Mouse (Mus musculus) thymus, adult 18-20 months (tissue): ENCODE data around the gene Pdia5.

Experiments used
- DNase-seq, 2 experiments: peaks; one replicate each; pipeline ENCODE4 v3.0.0; 2022; ENCODE audit warnings: mixed read lengths in 2 of 2

Gene Pdia5

DNA sequence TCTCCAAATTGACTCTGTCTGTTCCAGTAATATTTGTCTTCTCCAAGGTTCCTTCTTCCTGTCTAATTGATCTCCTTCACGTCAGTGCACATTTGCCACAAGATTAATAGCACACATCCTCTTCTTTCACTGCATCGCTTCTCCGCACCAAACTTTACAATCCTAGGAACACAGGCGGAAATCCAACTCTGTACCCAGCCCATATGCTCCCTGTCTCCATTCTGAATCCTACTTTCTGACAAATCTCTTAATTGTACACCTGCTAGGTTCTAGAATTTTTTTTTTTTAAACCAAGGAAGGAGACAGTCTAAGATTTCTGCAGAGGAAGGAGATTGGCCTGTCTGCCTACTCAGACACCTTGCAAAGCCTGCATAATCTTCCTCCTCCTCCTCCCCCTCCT lies 59.1 kb downstream of the Pdia5 start:
- no peak for DNase-seq

DNA sequence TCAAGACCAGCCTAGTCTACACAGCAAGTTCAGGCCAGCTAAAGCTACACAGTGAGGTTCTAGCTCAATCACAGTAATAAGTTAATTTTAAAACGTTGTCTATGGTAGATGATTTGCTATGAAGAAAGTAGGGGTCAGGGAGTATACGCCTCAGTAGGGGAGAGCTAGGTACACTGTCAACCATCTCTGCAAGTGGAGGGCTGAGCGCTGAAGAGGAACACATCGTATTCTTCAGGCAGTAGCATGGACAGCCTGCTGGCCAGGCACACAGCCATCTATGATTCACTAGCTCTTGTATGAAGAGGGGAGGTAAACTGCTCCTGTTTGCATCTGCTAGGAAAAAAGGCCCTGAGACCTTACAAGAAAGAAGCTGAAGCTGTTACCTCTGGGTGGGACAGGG lies 65.7 kb downstream of the Pdia5 start:
- no peak for DNase-seq

DNA sequence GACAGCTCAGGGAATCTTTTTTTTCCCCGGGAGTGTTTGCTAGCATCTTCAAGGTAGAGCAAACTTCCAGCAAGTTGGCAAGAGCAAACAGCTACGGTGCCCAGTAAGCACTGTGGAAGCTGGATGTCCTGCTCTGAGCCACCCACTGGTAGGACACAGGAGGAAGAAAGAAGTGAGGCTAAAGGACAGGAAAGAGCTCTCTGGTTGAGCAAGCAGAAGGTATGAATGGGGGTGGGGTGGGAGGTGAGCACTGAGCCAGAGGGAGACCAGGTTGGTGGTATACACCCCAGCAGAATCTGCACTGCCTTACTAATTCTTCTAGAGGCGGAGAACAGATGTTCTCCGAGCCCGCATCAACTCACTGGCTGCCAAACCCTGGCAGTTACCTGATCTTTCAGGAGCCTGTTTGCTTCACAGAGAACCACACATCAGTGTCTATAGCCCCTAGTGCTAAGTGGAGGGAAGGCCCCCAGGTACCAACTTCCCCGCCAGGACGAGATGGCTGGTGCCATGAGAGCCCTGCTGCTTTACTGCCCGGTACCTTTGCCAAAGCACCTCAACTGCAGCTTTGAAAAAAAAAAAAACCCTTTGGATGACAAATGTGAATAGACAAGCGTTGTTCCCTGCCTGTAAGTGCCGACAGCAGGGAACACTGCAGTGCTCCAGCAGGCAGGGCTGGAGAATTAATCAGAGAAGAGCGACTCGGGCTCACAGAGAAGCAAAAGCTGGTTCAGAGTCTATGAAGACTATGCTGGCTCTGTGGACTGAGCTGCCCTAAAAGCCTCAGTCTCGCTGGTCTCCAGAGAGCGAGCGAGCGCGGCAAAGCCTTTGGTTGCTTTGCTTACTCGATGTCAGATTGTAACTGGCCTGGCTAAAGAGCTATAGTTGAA lies 67.2 kb downstream of the Pdia5 start:
- DNase-seq = no peak

DNA sequence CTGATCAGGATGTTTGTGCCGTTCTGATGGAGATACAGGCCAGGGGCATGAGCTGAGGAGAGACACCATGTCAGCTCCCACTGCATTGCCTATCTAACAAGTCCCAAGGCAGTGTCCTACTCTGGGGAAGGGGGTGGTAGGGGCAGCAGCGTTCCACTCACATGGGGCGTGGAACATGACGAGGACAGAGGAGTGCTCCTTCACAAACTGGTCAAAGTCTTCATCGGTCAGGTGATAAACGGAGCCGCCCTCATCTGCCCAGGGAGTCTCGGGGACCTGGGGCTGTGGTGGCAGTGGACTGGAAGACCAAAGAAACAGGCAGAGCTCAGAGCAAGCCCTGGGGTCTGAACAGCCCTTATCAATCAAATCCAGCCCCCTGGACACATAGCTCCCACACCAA lies 68.0 kb downstream of the Pdia5 start:
- no peak for DNase-seq

DNA sequence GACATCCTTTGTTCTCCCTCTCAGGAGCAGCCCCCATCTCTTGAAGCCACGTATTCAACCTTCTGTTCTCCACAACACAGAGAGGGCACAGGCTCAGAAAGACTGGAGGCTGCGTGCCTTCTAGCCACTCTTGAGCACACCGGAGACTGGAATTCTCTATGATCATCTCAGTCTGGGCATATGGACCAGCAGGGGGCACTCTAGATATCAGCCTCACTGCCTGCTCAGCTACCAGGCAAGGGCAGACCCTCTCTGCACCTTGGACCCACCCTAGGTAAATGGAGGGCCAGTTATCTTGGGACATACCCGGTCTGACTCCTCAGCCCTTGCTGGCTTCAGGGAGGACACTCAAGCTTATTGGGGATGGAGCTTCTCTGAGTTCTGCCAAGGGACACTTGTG lies 68.5 kb downstream of the Pdia5 start:
- no peak for DNase-seq

DNA sequence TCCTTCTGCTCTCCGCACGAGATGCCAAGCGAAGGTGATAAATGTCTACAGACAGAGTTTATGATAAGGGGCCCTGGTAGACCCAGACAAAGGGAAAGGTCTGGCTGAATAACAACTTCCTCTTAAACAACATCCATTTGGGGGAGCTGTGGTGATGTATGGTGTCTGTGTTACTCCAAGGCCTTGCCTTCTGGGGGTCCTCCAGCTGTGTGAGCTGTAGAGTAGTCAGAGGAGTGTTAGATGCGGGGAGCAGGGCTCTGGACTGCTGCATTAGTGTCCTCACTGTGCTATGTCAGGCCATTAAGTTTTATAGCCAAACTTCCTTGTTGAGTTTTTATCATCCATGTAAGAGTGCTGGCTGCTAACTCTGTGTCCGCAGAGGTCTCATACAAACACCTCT lies 76.1 kb downstream of the Pdia5 start:
- DNase-seq = no peak

DNA sequence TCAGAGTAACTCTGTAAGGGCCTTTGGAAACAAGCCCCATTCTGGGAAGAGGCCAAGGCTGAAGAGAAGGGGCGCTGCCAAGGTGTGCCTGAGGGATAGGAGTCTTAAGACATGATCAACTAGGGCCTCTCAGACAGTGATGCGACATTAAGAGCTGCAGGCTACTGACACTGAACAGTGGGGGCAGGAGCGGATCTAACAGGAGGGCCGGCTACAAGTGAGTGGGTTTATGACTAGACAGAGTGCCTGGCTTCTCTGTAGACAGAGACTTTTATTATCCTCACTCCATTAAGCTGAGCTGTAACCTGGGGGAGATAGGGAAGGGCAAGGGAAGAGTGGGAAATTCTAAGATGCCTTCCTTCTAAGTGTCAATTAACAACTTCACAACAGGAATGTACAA lies 84.0 kb downstream of the Pdia5 start:
- no peak for DNase-seq

DNA sequence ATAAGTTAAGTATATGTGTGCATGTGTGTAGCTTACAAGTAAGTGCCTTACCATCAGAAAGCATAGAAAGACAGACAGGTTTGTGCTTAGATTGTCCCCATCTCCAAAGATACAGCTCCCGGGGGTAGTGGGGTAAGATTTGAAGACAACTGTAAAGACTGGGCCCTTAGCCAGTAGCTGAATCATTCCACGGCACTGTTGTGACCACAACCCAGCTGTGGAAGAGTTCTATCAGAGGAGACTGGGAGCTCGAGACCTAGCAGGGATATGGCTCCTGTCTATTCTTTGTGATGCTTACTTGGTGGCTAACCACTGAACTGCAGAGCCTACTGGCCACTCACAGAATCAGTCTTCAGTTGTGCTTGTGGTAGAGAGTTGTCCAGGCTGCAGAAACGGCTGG lies 84.5 kb downstream of the Pdia5 start:
- DNase-seq = no peak

DNA sequence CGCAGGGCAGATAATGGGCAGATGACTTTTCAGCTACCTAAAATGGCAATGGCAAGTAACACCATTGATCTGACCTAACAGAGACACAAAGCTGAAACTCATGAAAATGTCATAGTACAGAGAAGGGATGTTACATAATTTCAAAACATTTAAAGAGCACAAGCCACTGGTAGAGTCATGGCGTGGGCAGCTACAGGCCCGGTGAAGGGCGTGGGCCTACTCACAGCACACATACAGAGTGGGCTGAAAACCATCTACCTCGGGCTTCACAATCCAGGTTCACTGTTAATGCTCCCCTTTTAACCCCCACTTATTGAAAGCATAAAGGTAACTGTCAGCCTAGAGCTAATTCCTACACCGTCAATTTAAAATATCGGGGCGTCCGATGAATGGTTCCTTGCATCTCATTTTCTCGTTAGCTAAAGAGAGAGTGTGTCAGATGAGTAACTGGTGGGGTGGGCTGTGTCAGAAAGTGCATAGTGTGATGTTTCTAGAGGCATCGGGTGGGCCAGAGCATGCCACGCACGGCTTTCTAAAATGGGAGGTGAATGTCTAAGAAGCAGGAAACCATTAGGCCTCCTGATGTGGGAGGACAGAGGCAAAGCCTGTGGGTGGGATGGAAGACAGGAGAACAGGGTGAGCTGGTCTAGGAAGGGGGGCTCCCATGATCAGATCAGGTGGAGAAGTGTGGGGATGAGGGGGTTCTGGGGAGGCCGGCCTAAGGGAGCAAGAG lies 85.2 kb downstream of the Pdia5 start:
- DNase-seq = no peak

DNA sequence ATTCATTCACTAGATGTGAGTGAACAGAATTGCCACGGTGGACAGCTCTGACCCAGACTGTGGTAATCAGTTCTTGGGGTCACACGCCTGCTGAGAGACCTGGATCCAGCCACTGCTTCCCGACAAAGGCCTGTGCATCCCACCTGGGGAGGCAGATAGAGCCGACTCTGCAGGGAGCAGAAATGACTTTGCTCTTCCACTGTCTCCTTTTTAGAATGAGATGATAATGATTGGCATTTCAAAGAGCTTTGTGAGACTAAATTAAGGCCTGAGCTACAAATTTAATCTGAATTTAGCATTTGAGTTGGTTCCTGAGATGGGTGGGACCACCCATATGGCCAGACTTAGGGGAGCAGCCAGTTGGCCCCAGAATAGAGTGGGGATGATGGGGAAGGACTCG lies 85.8 kb downstream of the Pdia5 start:
- DNase-seq = no peak

DNA sequence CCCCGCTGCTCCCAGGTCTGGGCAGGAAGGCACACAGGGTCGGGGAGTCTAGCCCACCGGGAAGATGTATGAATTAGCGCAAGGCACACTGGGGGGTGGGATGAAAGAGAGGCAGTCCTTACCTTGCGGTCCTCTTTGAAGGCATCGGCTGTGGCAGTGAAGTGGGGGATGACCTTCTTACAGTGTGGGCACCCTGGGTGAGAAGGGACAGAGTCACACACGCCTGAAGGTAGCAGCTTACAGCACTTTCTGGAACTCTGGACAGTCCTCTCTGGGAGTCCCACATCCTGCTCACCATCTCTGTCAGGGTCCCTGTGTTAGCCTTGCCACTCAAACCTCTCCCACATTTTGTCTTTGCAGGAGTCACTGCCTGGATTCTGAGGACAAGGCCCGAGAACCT lies 86.8 kb downstream of the Pdia5 start:
- no peak for DNase-seq

DNA sequence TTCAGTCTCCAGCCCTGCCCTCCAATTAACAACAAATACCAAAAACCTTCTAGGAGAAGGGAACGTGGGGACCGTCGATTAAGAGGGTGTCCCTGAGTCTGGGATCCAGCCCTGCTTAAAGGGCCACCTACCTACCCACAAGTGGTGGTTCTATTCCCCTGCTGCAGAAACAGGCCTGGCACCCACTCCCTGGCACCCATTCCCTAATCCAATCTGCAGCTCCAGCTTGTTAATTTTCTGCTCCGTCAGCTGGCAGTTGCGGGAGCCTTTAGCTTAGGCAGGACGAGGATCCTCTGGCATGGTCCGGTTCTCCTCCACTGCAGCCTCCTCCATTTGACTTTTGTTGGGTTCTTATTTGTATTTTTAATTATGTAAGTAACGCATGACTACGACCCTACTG lies 87.3 kb downstream of the Pdia5 start:
- no peak for DNase-seq

DNA sequence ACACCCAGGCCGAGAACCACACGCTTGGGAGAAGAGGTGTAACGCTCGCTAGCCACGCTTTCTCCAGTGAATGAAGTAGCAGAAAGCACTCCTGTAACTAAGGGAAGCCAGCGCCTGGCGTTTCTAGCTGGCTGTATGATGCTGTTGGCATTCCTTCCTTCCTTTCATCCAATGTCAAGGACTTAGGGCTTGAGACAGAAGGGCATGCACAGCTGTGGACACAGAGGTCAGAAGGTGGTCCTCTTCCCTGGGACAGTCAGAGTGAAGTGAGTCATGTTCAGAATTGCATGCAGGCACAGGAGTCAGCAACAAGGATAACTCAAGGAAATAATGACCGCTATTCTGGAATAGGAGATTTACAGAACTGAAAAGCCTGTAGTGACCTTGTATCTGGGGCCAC lies 97.9 kb downstream of the Pdia5 start:
- no peak for DNase-seq

DNA sequence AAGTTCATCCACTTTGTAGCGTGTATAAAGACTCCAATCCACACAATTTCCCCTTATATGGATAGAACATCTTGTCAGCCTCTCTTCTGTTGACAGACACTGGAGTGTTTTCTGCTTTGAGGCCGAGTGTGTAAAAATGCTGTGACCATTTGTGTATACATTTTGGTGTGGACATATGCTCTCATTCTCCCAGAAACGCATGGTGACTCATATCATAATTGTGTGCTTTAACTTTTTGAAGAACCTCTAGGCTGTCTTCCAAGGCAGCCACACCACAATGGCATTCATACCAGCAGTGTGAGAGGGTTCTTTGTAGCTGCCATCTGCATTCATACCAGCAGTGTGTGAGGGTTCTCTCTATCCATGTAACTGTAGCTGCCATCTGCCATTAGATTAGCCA lies 105.0 kb downstream of the Pdia5 start:
- no peak for DNase-seq

DNA sequence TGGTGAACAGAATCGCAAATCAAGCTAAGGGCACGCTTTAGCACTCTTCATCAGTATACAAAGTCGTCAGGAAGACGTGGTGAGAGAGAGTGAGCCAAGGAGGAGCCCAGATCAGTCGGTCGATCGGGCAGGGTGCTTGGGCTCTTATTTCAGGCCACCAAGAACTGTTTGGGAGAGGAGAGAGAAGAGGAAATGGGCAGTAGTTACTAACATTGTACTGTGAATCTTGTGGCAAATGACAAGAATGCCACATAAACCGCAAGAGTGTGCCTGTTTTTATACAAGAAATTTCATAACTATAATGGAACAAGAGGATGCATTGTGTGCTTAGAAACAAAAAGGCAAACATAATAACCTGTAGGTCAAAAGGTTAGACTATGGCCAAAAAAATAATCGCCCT lies 110.6 kb downstream of the Pdia5 start:
- no peak for DNase-seq

DNA sequence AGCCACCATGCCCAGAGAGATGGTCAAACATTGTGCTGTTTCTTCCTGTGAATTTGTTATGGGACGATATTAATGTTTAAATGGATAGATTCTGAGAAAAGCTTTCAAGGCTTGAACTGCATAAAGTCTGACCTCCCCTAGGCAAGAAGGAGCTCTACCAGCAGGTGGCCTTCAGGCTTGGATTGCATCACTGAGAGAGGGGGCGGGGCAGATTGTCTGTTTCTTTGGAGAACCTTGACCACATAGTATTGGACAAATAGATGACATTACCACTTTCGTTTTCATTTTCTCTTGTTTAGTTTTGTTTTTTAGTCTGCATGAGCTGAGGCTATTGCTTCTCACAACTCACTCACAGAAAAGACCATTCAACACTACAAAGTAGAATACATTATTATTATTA lies 111.3 kb downstream of the Pdia5 start:
- no peak for DNase-seq

DNA sequence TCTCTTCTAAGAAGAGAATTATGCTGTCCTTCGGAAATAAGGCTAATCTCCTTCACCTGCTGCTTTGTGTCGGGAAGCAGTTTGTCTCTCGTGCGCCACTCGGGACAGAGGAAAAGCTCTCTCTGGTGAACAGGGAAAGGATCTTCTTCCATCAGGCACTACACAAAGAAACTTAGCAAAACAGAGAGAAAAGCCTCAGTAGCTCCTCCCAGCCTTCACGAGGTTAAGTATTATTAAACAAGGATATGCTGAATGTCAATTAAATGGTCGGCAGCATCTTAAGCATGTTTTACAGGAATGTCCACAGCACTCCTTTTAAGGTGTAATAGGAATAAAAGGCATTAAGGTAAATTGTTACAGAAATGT lies 126.6 kb downstream of the Pdia5 start:
- DNase-seq = no peak

DNA sequence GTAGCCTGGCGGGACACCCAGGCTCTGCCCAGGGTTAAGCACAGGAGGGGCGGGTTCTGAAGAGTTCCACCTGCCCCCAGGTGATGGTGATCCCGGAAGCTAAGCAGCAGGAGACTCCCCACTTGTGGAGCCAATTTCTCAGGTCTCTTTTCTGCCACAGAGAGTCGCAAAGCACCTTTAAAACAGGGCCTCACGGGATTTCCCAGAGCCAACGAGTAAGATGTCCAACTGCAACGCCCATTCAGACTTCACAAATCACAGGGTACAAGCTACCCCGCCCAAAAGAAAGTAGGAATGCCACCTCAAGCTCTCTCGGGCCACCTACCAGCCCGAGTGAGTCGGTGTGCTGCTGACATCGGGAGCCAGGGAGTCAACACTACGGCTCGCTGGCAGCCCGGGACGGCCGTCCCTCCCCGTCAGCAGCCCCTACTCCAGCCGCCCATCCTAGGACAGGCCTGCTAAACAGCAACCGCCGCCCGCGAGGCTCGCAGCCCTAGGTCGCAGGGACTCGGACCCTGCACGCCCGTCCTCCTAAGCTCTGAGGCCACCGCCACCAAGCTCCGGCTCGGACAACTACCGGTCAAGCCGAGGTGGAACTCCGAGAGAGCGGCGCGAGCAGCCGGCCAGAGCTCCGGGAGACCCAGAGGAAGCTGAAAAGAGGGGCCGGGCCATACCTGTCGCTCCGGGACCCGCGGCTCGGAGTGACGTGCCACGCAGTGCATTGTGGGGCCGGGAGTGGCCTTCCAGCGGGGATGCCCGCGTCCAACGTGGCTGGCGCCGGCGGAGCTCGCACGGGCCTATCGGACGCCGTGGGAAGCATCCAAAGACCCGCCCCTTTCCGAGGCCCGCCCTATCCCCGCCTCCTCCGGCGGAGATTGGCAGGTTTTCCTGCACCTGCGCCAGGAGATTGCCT lies 127.3 kb downstream of the Pdia5 start, which contains the start of gene Sec22a:
TSS of gene Sec22a (minus strand) at position 769 of the 913 bp plus-strand sequence.
- peak; percentile 88 for DNase-seq

DNA sequence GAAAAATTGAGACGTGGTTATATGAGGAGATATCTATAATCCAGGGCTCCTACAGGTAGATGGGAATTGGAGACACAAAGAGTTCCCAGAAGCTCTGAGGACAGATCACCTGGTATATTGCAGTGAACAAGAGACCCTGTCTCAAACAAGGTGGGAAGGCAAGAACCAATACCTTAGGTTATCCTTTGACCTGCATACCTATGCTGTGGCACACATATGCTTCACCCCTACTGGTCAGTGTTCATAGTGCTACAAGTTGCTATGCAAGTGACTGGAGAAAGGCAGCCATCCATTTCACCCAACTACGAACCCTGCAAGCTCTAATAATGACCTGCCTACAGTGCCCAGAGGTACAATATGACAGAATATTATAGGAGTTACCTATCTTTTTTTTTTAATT lies 128.5 kb downstream of the Pdia5 start:
- DNase-seq = no peak

DNA sequence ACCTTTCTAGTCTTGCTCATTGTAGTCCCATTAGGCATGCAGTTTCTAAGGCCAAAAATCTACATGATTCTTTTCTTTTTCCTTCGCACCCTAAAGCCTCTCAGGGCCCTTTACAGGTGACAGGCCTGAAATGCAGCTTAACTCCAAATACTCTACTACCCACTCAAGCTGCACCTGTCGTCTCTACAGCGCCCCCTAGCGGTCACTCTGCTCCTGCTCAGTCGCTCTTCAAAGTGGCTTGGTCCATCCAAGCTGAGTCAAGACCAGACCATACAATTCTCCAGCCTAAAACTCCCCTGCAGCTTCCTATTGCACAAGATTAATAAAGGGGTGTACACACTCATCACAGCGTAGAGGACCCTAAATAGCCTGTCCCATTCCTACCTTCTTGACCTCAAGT lies 130.1 kb downstream of the Pdia5 start:
- DNase-seq = peak; percentile 6 to 23

DNA sequence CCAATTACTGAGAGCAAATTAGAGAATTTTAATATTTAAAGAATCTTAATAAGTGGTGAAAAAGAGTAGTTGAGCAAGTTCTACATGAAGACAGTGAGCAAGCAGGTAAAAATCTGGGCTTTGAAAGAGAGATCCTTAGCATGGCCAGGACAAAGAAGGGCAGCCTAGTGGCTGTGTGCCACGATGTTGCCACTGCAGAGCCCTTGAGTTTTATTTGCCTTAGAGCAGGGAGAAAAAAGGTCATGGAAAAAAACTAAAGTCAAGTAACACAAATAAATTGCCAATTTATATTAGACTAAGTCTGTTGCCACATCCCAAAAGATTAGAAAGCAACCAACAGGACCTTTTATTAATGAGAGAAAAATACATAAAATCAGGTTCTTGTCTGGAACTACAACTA lies 133.2 kb downstream of the Pdia5 start:
- DNase-seq = no peak
